Mouse (Mus musculus): Measurements from ENCODE around the gene Tstd2. TPM values are rescaled to one million over a fixed set of nuclear protein-coding genes. Genes with fewer than 3 reads are reported as not detected.

Gene Tstd2
- polyA plus RNA-seq, 1 experiment from 2014 or later: 23.4 TPM

GRCm38 (mm10) chr4:46130221-46130620 lies 8.3 kb downstream of the Tstd2 start:
- H3K9me3 ChIP-seq (replicated peaks; ENCODE audit: control insufficient read depth, low read length): no peaks in the 10 kb centered on the region
- no peak for ATAC-seq (replicated peaks; ENCODE audit: insufficient number of reproducible peaks, low FRiP score, low TSS enrichment)
- 70% methylated on average over 3 of the region's 3 CpGs for WGBS (ENCODE audit: insufficient replicate concordance)
- peaks cover 46% of the 10 kb centered on the region for H3K36me3 ChIP-seq (ENCODE audit: control insufficient read depth, insufficient read depth, low read length)
- no peak overlapping the region for H3K4me3 ChIP-seq (ENCODE audit: low read depth, low read length)
- H3K4me2 ChIP-seq: no peak overlapping the region
- H3K27ac ChIP-seq (ENCODE audit: low read depth, low read length): no peak overlapping the region
- H3K9ac ChIP-seq (ENCODE audit: low read depth, low read length): no peak overlapping the region
- no peaks in the 10 kb centered on the region for H3K27me3 ChIP-seq (ENCODE audit: control insufficient read depth, insufficient read depth, low read length)
- no peaks in the 10 kb centered on the region for H3K4me1 ChIP-seq (ENCODE audit: control insufficient read depth, insufficient read depth, low read length)

- Histone ChIP-seq H3K4me2 (no peak overlapping the region), H3K4me3 (ENCODE audit: low read depth, low read length) (no peak overlapping the region), H3K27ac (ENCODE audit: low read depth, low read length) (no peak overlapping the region), H3K36me3 (ENCODE audit: control insufficient read depth, insufficient read depth, low read length) (peaks cover 44% of the 10 kb centered on the region), H3K27me3 (ENCODE audit: control insufficient read depth, insufficient read depth, low read length) (no peaks in the 10 kb centered on the region), H3K9ac (ENCODE audit: low read depth, low read length) (no peak overlapping the region), H3K9me3 (replicated peaks; ENCODE audit: control insufficient read depth, low read length) (no peaks in the 10 kb centered on the region), H3K4me1 (ENCODE audit: control insufficient read depth, insufficient read depth, low read length) (no peaks in the 10 kb centered on the region)
- WGBS (ENCODE audit: insufficient replicate concordance): 90% methylated on average over 8 of the region's 8 CpGs
- no peak for ATAC-seq (replicated peaks; ENCODE audit: insufficient number of reproducible peaks, low FRiP score, low TSS enrichment)
Measured at GRCm38 (mm10) chr4:46129311-46130004, 9.0 kb downstream of the Tstd2 start.

GRCm38 (mm10) chr4:46126541-46126940 lies 12.0 kb downstream of the Tstd2 start:
- Histone ChIP-seq H3K4me2 (no peak overlapping the region), H3K27me3 (ENCODE audit: control insufficient read depth, insufficient read depth, low read length) (no peaks in the 10 kb centered on the region), H3K36me3 (ENCODE audit: control insufficient read depth, insufficient read depth, low read length) (peaks cover 31% of the 10 kb centered on the region), H3K9me3 (replicated peaks; ENCODE audit: control insufficient read depth, low read length) (no peaks in the 10 kb centered on the region), H3K9ac (ENCODE audit: low read depth, low read length) (no peak overlapping the region), H3K27ac (ENCODE audit: low read depth, low read length) (no peak overlapping the region), H3K4me3 (ENCODE audit: low read depth, low read length) (no peak overlapping the region), H3K4me1 (ENCODE audit: control insufficient read depth, insufficient read depth, low read length) (no peaks in the 10 kb centered on the region)
- no peak for ATAC-seq (replicated peaks; ENCODE audit: insufficient number of reproducible peaks, low FRiP score, low TSS enrichment)
- 52% methylated on average over 2 of the region's 2 CpGs for WGBS (ENCODE audit: insufficient replicate concordance)

- Histone ChIP-seq H3K27me3 (ENCODE audit: control insufficient read depth, insufficient read depth, low read length) (no peaks in the 10 kb centered on the region), H3K9me3 (replicated peaks; ENCODE audit: control insufficient read depth, low read length) (no peaks in the 10 kb centered on the region), H3K4me1 (ENCODE audit: control insufficient read depth, insufficient read depth, low read length) (no peaks in the 10 kb centered on the region), H3K36me3 (ENCODE audit: control insufficient read depth, insufficient read depth, low read length) (peaks cover 21% of the 10 kb centered on the region), H3K27ac (ENCODE audit: low read depth, low read length) (no peak overlapping the region), H3K4me3 (ENCODE audit: low read depth, low read length) (no peak overlapping the region), H3K4me2 (no peak overlapping the region), H3K9ac (ENCODE audit: low read depth, low read length) (no peak overlapping the region)
- no peak for ATAC-seq (replicated peaks; ENCODE audit: insufficient number of reproducible peaks, low FRiP score, low TSS enrichment)
- 96% methylated on average over 6 of the region's 6 CpGs for WGBS (ENCODE audit: insufficient replicate concordance)
Measured at GRCm38 (mm10) chr4:46123358-46123757, 15.1 kb downstream of the Tstd2 start.

- no peak for ATAC-seq (replicated peaks; ENCODE audit: insufficient number of reproducible peaks, low FRiP score, low TSS enrichment)
- H3K4me2 ChIP-seq: no peak overlapping the region
- 74% methylated on average over 3 of the region's 3 CpGs for WGBS (ENCODE audit: insufficient replicate concordance)
Measured at GRCm38 (mm10) chr4:46120767-46121166, 17.7 kb downstream of the Tstd2 start.

GRCm38 (mm10) chr4:46119514-46120094 lies 18.9 kb downstream of the Tstd2 start:
- Histone ChIP-seq H3K9me3 (replicated peaks; ENCODE audit: control insufficient read depth, low read length) (no peaks in the 10 kb centered on the region), H3K36me3 (ENCODE audit: control insufficient read depth, insufficient read depth, low read length) (peaks cover 21% of the 10 kb centered on the region), H3K27me3 (ENCODE audit: control insufficient read depth, insufficient read depth, low read length) (no peaks in the 10 kb centered on the region), H3K27ac (ENCODE audit: low read depth, low read length) (no peak overlapping the region), H3K4me3 (ENCODE audit: low read depth, low read length) (no peak overlapping the region), H3K9ac (ENCODE audit: low read depth, low read length) (no peak overlapping the region), H3K4me1 (ENCODE audit: control insufficient read depth, insufficient read depth, low read length) (0 out of 2 replicates have a peak, but pooled peaks cover 4% of the 10 kb centered on the region), H3K4me2 (no peak overlapping the region)
- whole genome bisulfite sequencing (ENCODE audit: insufficient replicate concordance): 87% methylated on average over 14 of the region's 14 CpGs
- no peak for ATAC-seq (replicated peaks; ENCODE audit: insufficient number of reproducible peaks, low FRiP score, low TSS enrichment)

More at GRCm38 (mm10) chr4:46120767-46121166, 17.7 kb downstream of the Tstd2 start:
- H3K27ac ChIP-seq (ENCODE audit: low read depth, low read length): no peak overlapping the region
- H3K4me3 ChIP-seq (ENCODE audit: low read depth, low read length): no peak overlapping the region
- H3K27me3 ChIP-seq (ENCODE audit: control insufficient read depth, insufficient read depth, low read length): no peaks in the 10 kb centered on the region
- H3K9ac ChIP-seq (ENCODE audit: low read depth, low read length): no peak overlapping the region
- 0 out of 2 replicates have a peak, but pooled peaks cover 4% of the 10 kb centered on the region for H3K4me1 ChIP-seq (ENCODE audit: control insufficient read depth, insufficient read depth, low read length)
- peaks cover 26% of the 10 kb centered on the region for H3K36me3 ChIP-seq (ENCODE audit: control insufficient read depth, insufficient read depth, low read length)
- H3K9me3 ChIP-seq (replicated peaks; ENCODE audit: control insufficient read depth, low read length): no peaks in the 10 kb centered on the region

- H3K36me3 ChIP-seq (ENCODE audit: control insufficient read depth, insufficient read depth, low read length): peaks cover 25% of the 10 kb centered on the region
- 0 out of 2 replicates have a peak, but pooled peaks cover 4% of the 10 kb centered on the region for H3K4me1 ChIP-seq (ENCODE audit: control insufficient read depth, insufficient read depth, low read length)
- no peak overlapping the region for H3K9ac ChIP-seq (ENCODE audit: low read depth, low read length)
- H3K4me3 ChIP-seq (ENCODE audit: low read depth, low read length): no peak overlapping the region
- no peak overlapping the region for H3K4me2 ChIP-seq
- H3K27me3 ChIP-seq (ENCODE audit: control insufficient read depth, insufficient read depth, low read length): no peaks in the 10 kb centered on the region
- H3K27ac ChIP-seq (ENCODE audit: low read depth, low read length): no peak overlapping the region
- H3K9me3 ChIP-seq (replicated peaks; ENCODE audit: control insufficient read depth, low read length): no peaks in the 10 kb centered on the region
- no peak for ATAC-seq (replicated peaks; ENCODE audit: insufficient number of reproducible peaks, low FRiP score, low TSS enrichment)
- 92% methylated on average over 4 of the region's 4 CpGs for WGBS (ENCODE audit: insufficient replicate concordance)
Measured at GRCm38 (mm10) chr4:46117536-46117935, 21.0 kb downstream of the Tstd2 start.

- no peak overlapping the region for H3K4me2 ChIP-seq
- no peak overlapping the region for H3K4me3 ChIP-seq (ENCODE audit: low read depth, low read length)
- no peaks in the 10 kb centered on the region for H3K9me3 ChIP-seq (replicated peaks; ENCODE audit: control insufficient read depth, low read length)
- 81% methylated on average over 10 of the region's 10 CpGs for WGBS (ENCODE audit: insufficient replicate concordance)
- 0 out of 2 replicates have a peak overlapping the region, but pooled peaks have one; percentile 10 for H3K27ac ChIP-seq (ENCODE audit: low read depth, low read length)
- no peaks in the 10 kb centered on the region for H3K27me3 ChIP-seq (ENCODE audit: control insufficient read depth, insufficient read depth, low read length)
- H3K36me3 ChIP-seq (ENCODE audit: control insufficient read depth, insufficient read depth, low read length): peaks cover 26% of the 10 kb centered on the region
- H3K4me1 ChIP-seq (ENCODE audit: control insufficient read depth, insufficient read depth, low read length): 0 out of 2 replicates have a peak, but pooled peaks cover 4% of the 10 kb centered on the region
- ATAC-seq (replicated peaks; ENCODE audit: insufficient number of reproducible peaks, low FRiP score, low TSS enrichment): no peak
- H3K9ac ChIP-seq (ENCODE audit: low read depth, low read length): no peak overlapping the region
Measured at GRCm38 (mm10) chr4:46116544-46117175, 21.8 kb downstream of the Tstd2 start.
